In the genomic region with DNA sequence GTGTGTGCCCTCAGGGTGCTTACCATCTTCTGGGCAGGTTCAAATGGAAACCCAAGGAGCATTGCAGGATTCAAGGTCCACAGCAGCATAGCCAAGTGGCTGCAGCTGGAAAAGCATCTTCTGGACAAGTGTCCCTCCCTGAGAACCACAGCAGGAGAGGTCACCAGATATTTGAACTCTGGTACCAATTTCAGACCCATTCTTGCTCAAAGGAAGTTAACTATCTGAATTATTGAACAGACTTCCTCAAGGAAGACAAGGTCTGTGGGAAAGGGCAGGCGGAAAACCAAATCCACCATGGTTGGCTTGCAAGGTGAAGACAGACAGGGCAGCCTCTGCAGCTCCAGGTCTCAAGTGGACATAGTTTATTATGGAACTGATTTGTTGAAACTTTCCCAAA, we compare ENCODE assay signal across 19 mouse cellular contexts.
"Had no signal": no experiment of that assay in that cellular context is flagged by ENCODE, and none has a peak within 500 bp of the region (broad histone marks: within the 10 kb centered on the region; RNA-seq: fewer than 3 reads in every experiment).

No protein-coding gene starts in this region.

- H3K4me1 ChIP-seq: limb, embryonic 15.5 days had no signal

- H3K9me3 ChIP-seq: limb, embryonic 15.5 days; liver, embryonic 12.5 days; neural tube, embryonic 12.5 days; stomach, embryonic 15.5 days had no signal

- H3K9ac ChIP-seq: limb, embryonic 15.5 days; liver, embryonic 12.5 days; lung, embryonic 14.5 days; neural tube, embryonic 12.5 days; stomach, embryonic 15.5 days had no signal

- H3K27me3 ChIP-seq: limb, embryonic 15.5 days; liver, embryonic 12.5 days; neural tube, embryonic 12.5 days; stomach, embryonic 15.5 days had no signal

- H3K4me2 ChIP-seq: limb, embryonic 15.5 days; liver, embryonic 12.5 days; lung, embryonic 14.5 days; neural tube, embryonic 12.5 days; stomach, embryonic 15.5 days had no signal

- DNase-seq: kidney, adult 11 months; kidney, adult 9 months; kidney, postnatal 36 days; layer of hippocampus, adult 9-11 months; layer of hippocampus, postnatal 36 days; lung, embryonic 14.5 days; lung, postnatal 10 days; lung, postnatal 4 days; retina, postnatal 1 day; right cerebral cortex, postnatal 4 days; spleen, adult 18-20 months; thymus, adult 2 months; thymus, postnatal 25 days had no signal

- H3K36me3 ChIP-seq: limb, embryonic 15.5 days; liver, embryonic 12.5 days; neural tube, embryonic 12.5 days; stomach, embryonic 15.5 days had no signal

- H3K27ac ChIP-seq: kidney, postnatal 0 days; limb, embryonic 15.5 days; liver, embryonic 12.5 days; neural tube, embryonic 12.5 days; stomach, embryonic 15.5 days had no signal

- ATAC-seq: liver, embryonic 12.5 days had no signal

- H3K4me3 ChIP-seq: limb, embryonic 15.5 days; liver, embryonic 12.5 days; myocyte; neural tube, embryonic 12.5 days; stomach, embryonic 15.5 days had no signal
